Mouse (Mus musculus) neural tube, embryonic 10.5 days (tissue): Measurements from ENCODE around the gene 4930451I11Rik.

ENCODE experiments used
- DNase-seq: peaks from one replicate; pipeline ENCODE4 v3.0.0-alpha.2; 2017; ENCODE audit warnings: low spot score; ENCODE audit errors: extremely low spot score

Gene 4930451I11Rik

GRCm38 (mm10) chr7:126781661-126782370, 49.6 kb downstream of the 4930451I11Rik start:
- no peak for DNase-seq

DNA sequence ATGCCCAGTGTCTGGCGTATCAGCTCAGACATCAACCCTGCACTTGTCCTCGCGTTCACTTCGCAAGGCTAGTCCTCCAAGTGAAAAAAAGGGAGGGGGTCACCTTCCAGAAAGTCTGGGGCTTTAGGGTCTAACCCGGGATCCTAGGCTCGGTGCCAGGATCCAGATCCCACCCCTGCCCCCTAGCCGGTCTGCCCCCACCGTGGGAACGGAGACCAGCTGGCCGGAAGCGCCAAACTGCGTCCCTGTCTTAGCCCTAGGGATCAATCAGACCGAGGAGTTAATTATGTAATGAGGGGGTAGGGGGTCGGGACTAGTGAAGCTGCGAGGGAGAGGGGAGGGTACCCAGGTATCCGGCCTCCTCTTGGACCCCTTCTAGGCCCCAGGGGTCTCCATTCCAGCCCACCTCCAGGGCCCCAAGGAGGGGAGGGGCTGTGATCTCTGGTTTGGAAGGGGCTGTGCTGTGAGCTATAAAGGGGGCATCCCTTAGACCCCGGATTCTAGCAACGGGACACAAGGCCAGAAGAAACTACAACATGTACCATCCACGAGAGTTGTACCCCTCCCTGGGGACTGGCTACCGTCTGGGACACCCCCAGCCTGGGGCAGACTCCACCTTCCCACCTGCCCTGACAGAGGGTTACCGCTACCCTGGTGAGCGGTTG, 50.3 kb downstream of the 4930451I11Rik start, which contains the start of gene Tbx6:
Gene Tbx6, plus strand, starts transcription at position 513 of the 665 bp plus-strand sequence.
- no peak for DNase-seq
